In genomic region chr9:120361656-120362055, GRCm38 (mm10) we compare ENCODE assay signal across 22 mouse cellular contexts.
DNase-seq lines count a peak whose midpoint lies in the region; ATAC-seq and TF ChIP-seq lines count a peak whose summit lies in the region.
"Had no signal": no experiment of that assay in that cellular context is flagged by ENCODE, and none has a peak within 500 bp of the region (broad histone marks: within the 10 kb centered on the region; RNA-seq: fewer than 3 reads in every experiment).

No protein-coding gene starts in this region.

- 80% methylated on average over 6 of the region's 6 CpGs for WGBS in lung, postnatal 0 days

- 0 out of 2 replicates have a peak, but pooled peaks cover 3% of the 10 kb centered on the region for H3K4me1 ChIP-seq in lung, postnatal 0 days (ENCODE audit: insufficient read depth, low read depth, low read length)
- peaks cover 39% of the 10 kb centered on the region for H3K4me1 ChIP-seq in cortical plate, adult 2 months (ENCODE audit: control insufficient read depth, insufficient read depth, low read length)
- H3K4me1 ChIP-seq: forebrain, embryonic 12.5 days had no signal

- no peak overlapping the region for H3K4me2 ChIP-seq in lung, postnatal 0 days (replicated peaks; ENCODE audit: low read depth, low read length)
- H3K4me2 ChIP-seq: forebrain, embryonic 12.5 days; limb, embryonic 12.5 days; liver, embryonic 12.5 days; lung, embryonic 14.5 days had no signal

- no peak overlapping the region for H3K4me3 ChIP-seq in gastrocnemius, adult 2 months
- H3K4me3 ChIP-seq in layer of hippocampus, adult 2 months = no peak overlapping the region
- H3K4me3 ChIP-seq in lung, postnatal 0 days (ENCODE audit: low read depth, low read length) = no peak overlapping the region
- H3K4me3 ChIP-seq in cortical plate, adult 2 months (ENCODE audit: insufficient read depth, low read length) = no peak overlapping the region
- H3K4me3 ChIP-seq: forebrain, embryonic 12.5 days; limb, embryonic 12.5 days; liver, embryonic 12.5 days; myocyte had no signal

- TF ChIP-seq CTCF in gastrocnemius, adult 2 months (IDR thresholded peaks at IDR 0.05) = no peak
- TF ChIP-seq CTCF in layer of hippocampus, adult 2 months (conservative IDR thresholded peaks at IDR 0.05) = no peak
- TF ChIP-seq CTCF in lung, postnatal 0 days (IDR thresholded peaks at IDR 0.05) = no peak
- no peak for TF ChIP-seq CTCF in cortical plate, adult 2 months (IDR thresholded peaks at IDR 0.05; ENCODE audit: extremely low read depth, insufficient read depth, low read length)

- TF ChIP-seq POLR2A in cortical plate, adult 2 months (IDR thresholded peaks at IDR 0.05; ENCODE audit: extremely low read depth, insufficient read depth, low read length) = no peak

- H3K9ac ChIP-seq in lung, postnatal 0 days (replicated peaks; ENCODE audit: low read depth) = no peak overlapping the region
- H3K9ac ChIP-seq: forebrain, embryonic 12.5 days; limb, embryonic 12.5 days; liver, embryonic 12.5 days; lung, embryonic 14.5 days had no signal

- no peak for DNase-seq in gastrocnemius, adult 2 months
- DNase-seq in gastrocnemius, postnatal 10 days = no peak
- no peak for DNase-seq in layer of hippocampus, adult 2 months (ENCODE audit: low spot score in 2 of 2)
- DNase-seq in layer of hippocampus, adult 9-10 months (ENCODE audit: low spot score) = no peak
- DNase-seq in lung, postnatal 0 days (ENCODE audit: low spot score) = no peak
- DNase-seq in lung, postnatal 4 days = no peak
- DNase-seq: adrenal gland, adult 8-10 months; cerebellum, adult 9-10 months; gastrocnemius, postnatal 36 days; kidney, adult 2 months; kidney, postnatal 10 days; lung, embryonic 14.5 days; midbrain, embryonic 14.5 days; thymus, postnatal 14 days had no signal

- peak overlapping the region; percentile 81 for H3K27ac ChIP-seq in gastrocnemius, adult 2 months
- peak overlapping the region; percentile 94 for H3K27ac ChIP-seq in layer of hippocampus, adult 2 months
- 0 out of 2 replicates have a peak overlapping the region, but pooled peaks have one; percentile 82 for H3K27ac ChIP-seq in lung, postnatal 0 days (ENCODE audit: low read length)
- H3K27ac ChIP-seq in cortical plate, adult 2 months (ENCODE audit: insufficient read depth, low read length) = peak overlapping the region; percentile 45; the same call in 1 of the 2 replicates
- H3K27ac ChIP-seq: forebrain, embryonic 12.5 days had no signal

- no peaks in the 10 kb centered on the region for H3K36me3 ChIP-seq in lung, postnatal 0 days (ENCODE audit: insufficient read depth, low read length)
- H3K36me3 ChIP-seq: forebrain, embryonic 12.5 days; limb, embryonic 12.5 days; liver, embryonic 12.5 days had no signal

- TF ChIP-seq EP300 in lung, postnatal 0 days (IDR thresholded peaks at IDR 0.05) = no peak

- no peak for ATAC-seq in lung, postnatal 0 days
- ATAC-seq: CD4-positive, CD25-positive, alpha-beta regulatory T cell, adult 4 months; inflammation-experienced regulatory T-cells, adult 6 months; Patski had no signal

- H3K27me3 ChIP-seq in lung, postnatal 0 days (replicated peaks; ENCODE audit: insufficient read depth, low read length) = no peaks in the 10 kb centered on the region
- H3K27me3 ChIP-seq: forebrain, embryonic 12.5 days; limb, embryonic 12.5 days; liver, embryonic 12.5 days had no signal

- H3K9me3 ChIP-seq in lung, postnatal 0 days (ENCODE audit: low read length) = no peaks in the 10 kb centered on the region
- H3K9me3 ChIP-seq: forebrain, embryonic 12.5 days; limb, embryonic 12.5 days; liver, embryonic 12.5 days had no signal

- intact Hi-C loops in gastrocnemius, adult 2 months (cut with DNase I) = no loop called here
